Mouse (Mus musculus) heart, adult 2 months (tissue): ENCODE data around the gene Vmp1. TPM values are rescaled to one million over a fixed set of nuclear protein-coding genes. Genes with fewer than 3 reads are reported as not detected.

Experiments
- DNase-seq, 2 experiments: peaks; one replicate each; pipeline ENCODE4 v3.0.0; 2021
- H3K27ac ChIP-seq: fragments of 200-600 bp; 2 replicates; pipeline ENCODE4 v1.8.1; 2022
- H3K27me3 ChIP-seq: fragments of 200-500 bp; 2 replicates; pipeline ENCODE4 v1.6.1; 2012; ENCODE audit warnings: mild to moderate bottlenecking, low read length, inconsistent platforms, mixed read lengths; ENCODE audit not compliant: control insufficient read depth, insufficient read depth
- H3K36me3 ChIP-seq: fragments of 200-500 bp; 2 replicates; pipeline ENCODE4 v1.6.1; 2012; ENCODE audit warnings: low read length, inconsistent platforms; ENCODE audit not compliant: control insufficient read depth, insufficient read depth
- H3K4me1 ChIP-seq: fragments of 200-500 bp; 2 replicates; pipeline ENCODE4 v1.6.1; 2011; ENCODE audit warnings: low read length; ENCODE audit not compliant: control insufficient read depth, insufficient read depth
- H3K4me3 ChIP-seq: fragments of 200-600 bp; 2 replicates; pipeline ENCODE4 v1.8.1; 2022
- H3K79me2 ChIP-seq: fragments of 200-500 bp; replicated peaks from 2 replicates; pipeline ENCODE4 v1.6.1; 2012; ENCODE audit warnings: mild to moderate bottlenecking, inconsistent platforms, low read length, moderate library complexity, mixed read lengths; ENCODE audit not compliant: control insufficient read depth, insufficient read depth
- H3K9ac ChIP-seq: fragments of 200-500 bp; 2 replicates; pipeline ENCODE4 v1.6.1; 2012; ENCODE audit warnings: low read depth, mild to moderate bottlenecking, control low read depth, inconsistent platforms, low read length, mixed read lengths
- CTCF ChIP-seq: fragments of 200-600 bp; IDR thresholded peaks from 2 replicates; pipeline ENCODE4 v1.8.1; 2022; ENCODE audit warnings: antibody characterized with exemption, mild to moderate bottlenecking, moderate library complexity
- EP300 ChIP-seq: fragments of 200-500 bp; IDR thresholded peaks from 2 replicates; pipeline ENCODE4 v1.6.1; 2011; ENCODE audit warnings: low read depth, low read length, control low read depth; ENCODE audit not compliant: insufficient read depth
- POLR2A ChIP-seq: fragments of 200-500 bp; IDR thresholded peaks from 2 replicates; pipeline ENCODE4 v1.6.1; 2011; ENCODE audit warnings: mild to moderate bottlenecking, low read depth, low read length, control low read depth; ENCODE audit not compliant: insufficient read depth
- WGBS: fragments of 180-500 bp; shearing (Covaris S2); methylation state at CpG from one replicate; pipeline ENCODE4 v1.1.7; 2018; 5-methylcytosine and 5-hydroxymethylcytosine counted together
- intact Hi-C: fragments of 180-260 bp; cut with DNase I; formaldehyde crosslinking; loops from one replicate; pipeline ENCODE4 v1.15.1; 2025
- polyA plus RNA-seq: library from polyadenylated mRNA; depleted of rRNA; stranded (reverse); fragments of >200 nt; gene quantifications from 2 replicates; pipeline ENCODE4 v1.2.3, GENCODE M21; 2012
- total RNA-seq, 2 experiments: library from RNA; stranded (reverse); gene quantifications; 2 replicates each; pipeline ENCODE4 v1.2.3; 2021

The Vmp1 gene
- total and polyA plus RNA-seq, 3 experiments = 34.0 to 66.9 (median 58.2) TPM

DNA sequence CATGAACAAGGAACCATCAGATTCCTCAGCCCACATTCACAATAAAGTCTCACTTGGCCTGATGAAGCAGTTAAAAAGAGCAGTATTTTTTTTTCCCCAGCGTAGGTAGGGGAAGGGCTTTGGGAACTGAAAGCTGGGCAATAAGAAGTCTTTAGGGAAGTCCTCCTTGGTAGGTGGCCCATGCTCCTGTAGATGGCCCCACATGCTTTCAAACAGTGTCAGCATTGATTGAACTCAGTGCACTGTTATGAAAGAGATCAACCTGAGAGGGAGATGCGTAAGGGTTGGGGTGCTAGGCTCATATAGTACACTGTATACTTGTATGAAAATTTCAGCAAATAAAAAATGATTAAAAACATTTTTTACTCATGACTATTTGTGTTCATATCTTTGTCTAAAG lies 8.3 kb upstream of the Vmp1 start:
- no peaks in the 10 kb centered on the region; the same call in 1 of the 2 replicates for H3K36me3 ChIP-seq
- H3K27me3 ChIP-seq = no peaks in the 10 kb centered on the region
- no peak for TF ChIP-seq EP300
- DNase-seq = no peak
- no peaks in the 10 kb centered on the region for H3K4me1 ChIP-seq
- no peak overlapping the region for H3K27ac ChIP-seq
- no peak overlapping the region for H3K4me3 ChIP-seq
- WGBS = 82% methylated on average over 2 of the region's 2 CpGs
- intact Hi-C loops = no loop called here
- no peak overlapping the region for H3K9ac ChIP-seq
- H3K79me2 ChIP-seq = no peaks in the 10 kb centered on the region; the same call in 1 of the 2 replicates

DNA sequence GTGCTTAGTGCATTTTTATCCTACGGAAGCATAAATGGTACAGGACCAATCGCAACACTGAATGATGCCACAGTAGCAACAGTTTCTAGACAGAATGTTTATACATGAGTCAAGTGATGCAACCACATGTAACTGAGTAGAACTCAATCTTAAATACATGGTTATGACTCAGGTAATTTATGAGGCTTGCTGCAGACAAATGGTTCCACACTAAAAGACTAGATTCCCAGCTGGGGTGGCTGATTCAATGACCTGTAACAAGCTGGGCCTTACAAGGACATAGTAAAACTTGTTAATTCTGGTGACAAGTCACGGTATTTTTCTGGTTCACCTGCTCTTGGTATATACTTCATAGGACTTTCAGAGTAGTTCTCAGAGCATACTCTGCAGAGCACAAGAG lies 7.8 kb upstream of the Vmp1 start:
- Histone ChIP-seq H3K36me3 (no peaks in the 10 kb centered on the region), H3K4me1 (no peaks in the 10 kb centered on the region), H3K27ac (no peak overlapping the region), H3K79me2 (no peaks in the 10 kb centered on the region; the same call in 1 of the 2 replicates), H3K9ac (no peak overlapping the region), H3K27me3 (no peaks in the 10 kb centered on the region), H3K4me3 (no peak overlapping the region)
- DNase-seq = no peak
- intact Hi-C loops = no loop called here
- TF ChIP-seq EP300 = no peak
- no peak for TF ChIP-seq CTCF
- TF ChIP-seq POLR2A = no peak
- WGBS = 85% methylated on average over 3 of the region's 3 CpGs

DNA sequence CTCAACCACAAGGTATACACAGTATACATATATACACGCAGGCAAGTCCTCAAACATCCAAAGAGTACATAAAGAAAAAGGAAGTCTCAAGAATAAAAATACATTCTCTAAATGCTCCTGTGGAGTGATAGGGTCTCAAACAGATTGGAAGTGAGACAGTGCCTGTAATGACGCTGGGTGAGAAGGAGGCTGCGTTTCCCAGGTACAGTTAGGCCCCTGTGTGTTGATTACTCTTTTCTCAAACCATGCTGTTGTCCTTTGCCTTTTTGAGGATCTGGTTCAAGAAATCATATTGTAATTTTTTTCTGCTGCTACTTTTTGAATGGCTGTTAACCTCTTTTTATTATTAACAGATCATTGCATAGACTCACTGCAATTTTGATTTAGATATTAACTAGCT lies 6.7 kb upstream of the Vmp1 start:
- H3K27me3 ChIP-seq = no peaks in the 10 kb centered on the region
- no peak overlapping the region for H3K9ac ChIP-seq
- no peak for DNase-seq
- WGBS = 89% methylated on average over 3 of the region's 3 CpGs
- no peaks in the 10 kb centered on the region for H3K36me3 ChIP-seq
- TF ChIP-seq EP300 (no peak), CTCF (no peak), POLR2A (no peak)
- intact Hi-C loops = no loop called here
- no peak overlapping the region for H3K4me3 ChIP-seq
- no peaks in the 10 kb centered on the region; the same call in 1 of the 2 replicates for H3K79me2 ChIP-seq
- no peak overlapping the region for H3K27ac ChIP-seq
- peaks cover under 1% of the 10 kb centered on the region; the same call in 1 of the 2 replicates for H3K4me1 ChIP-seq

DNA sequence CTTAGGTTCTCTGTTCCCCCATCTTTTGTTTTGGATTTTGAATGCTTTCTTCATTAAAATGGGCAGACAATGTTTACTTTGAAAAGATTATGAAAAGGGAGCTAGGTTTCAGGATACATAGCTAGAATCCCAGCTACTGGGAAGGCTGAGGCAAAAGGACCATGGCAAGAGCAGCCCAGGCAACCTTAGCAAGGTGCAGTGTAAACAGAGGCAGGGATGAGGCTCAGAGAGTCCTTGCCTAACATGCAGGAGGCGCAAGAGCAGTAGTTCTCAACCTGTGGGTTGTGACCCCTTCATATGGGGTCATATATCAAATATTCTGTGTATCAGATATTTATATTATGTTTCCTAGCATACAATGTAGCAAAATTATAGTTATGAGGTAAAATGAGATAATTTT lies 1.7 kb upstream of the Vmp1 start:
- Histone ChIP-seq H3K79me2 (no peaks in the 10 kb centered on the region), H3K27me3 (no peaks in the 10 kb centered on the region), H3K4me1 (peaks cover 2% of the 10 kb centered on the region; the same call in 1 of the 2 replicates), H3K9ac (no peak overlapping the region), H3K27ac (no peak overlapping the region), H3K4me3 (no peak overlapping the region), H3K36me3 (peaks cover 5% of the 10 kb centered on the region)
- DNase-seq = no peak
- WGBS = 89% methylated on average over 1 of the region's 1 CpGs
- intact Hi-C loops = loop anchor here (10.0 kb wide), 1 partner anchor 319 kb away; no protein-coding TSS in a partner anchor
- TF ChIP-seq CTCF (no peak), EP300 (no peak), POLR2A (no peak)

DNA sequence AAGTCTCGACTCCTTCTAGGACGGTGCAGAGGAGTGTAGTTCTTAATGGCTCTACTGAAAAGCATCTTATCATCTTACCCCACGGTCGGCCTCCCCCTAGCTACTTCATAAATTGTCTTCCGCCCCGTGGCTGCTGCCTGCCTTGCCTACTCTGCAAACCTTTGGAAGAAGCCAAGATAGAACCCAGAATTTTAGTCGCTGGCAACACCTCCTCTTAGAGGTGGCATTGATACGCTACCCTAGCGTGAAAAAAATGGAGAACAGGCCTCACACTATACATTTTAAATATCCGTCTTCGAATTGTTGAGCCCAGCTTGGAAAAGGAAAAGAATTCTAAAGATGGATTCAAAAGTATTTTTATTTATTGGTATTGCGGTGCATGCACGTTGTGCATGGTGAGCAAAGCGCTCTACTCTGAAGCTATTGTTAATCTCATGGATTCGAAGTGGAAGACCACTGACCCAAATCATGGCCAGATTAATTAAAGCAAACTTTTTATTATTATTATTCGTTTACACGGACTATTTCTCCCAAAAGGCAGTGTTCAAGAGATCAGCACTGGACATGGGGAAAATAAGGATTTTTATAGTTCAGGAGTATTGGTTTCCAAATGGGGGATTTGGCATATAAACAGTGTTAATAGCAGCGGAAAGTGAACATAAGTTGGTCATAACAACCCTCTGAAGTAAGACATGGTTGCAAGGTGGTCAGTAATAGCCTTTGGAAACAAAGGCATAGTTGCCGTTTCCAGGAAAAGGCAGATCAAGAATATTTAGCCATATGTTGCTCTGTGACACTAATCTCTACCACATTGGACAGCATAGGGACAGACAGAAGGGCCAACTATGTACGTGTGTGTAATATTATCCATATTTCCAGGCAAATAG lies 733 bp upstream of the Vmp1 start:
- peak overlapping the region; percentile 95 for H3K27ac ChIP-seq
- peak overlapping the region; percentile 69 for H3K4me3 ChIP-seq
- peak overlapping the region; percentile 49 for H3K9ac ChIP-seq
- peaks cover 2% of the 10 kb centered on the region; the same call in 1 of the 2 replicates for H3K4me1 ChIP-seq
- intact Hi-C loops = loop anchor here (5.0 to 10.0 kb wide), 2 partner anchors 73 to 320 kb away; partner anchors contain the start of gene Cltc
- 4% methylated on average over 20 of the region's 20 CpGs for WGBS
- no peak for TF ChIP-seq CTCF
- no peak for TF ChIP-seq EP300
- TF ChIP-seq POLR2A = no peak
- no peak for DNase-seq
- no peaks in the 10 kb centered on the region for H3K27me3 ChIP-seq
- peaks cover 5% of the 10 kb centered on the region for H3K36me3 ChIP-seq
- H3K79me2 ChIP-seq = no peaks in the 10 kb centered on the region

DNA sequence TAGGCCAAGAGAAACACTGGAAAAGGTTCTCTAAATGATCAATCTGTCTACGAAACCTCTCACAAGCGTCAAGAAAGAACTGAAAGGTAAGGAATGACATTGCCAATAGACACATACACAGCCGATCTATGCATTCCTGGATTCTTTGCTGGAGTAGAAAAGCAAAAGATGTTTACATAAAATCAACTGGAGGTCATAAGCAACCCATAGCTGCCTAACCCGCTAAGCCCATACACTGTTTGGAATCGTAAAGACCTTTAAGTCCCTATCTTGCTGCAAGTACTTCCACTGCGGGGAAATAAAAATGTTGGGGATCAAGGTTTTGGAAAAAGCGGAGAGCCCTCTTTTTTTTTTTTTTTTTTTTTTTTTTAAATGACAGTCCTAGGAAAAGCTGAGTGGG lies 775 bp downstream of the Vmp1 start:
- Histone ChIP-seq H3K79me2 (no peaks in the 10 kb centered on the region), H3K4me3 (peak overlapping the region; percentile 69), H3K9ac (peak overlapping the region; percentile 82), H3K27me3 (no peaks in the 10 kb centered on the region), H3K36me3 (peaks cover 5% of the 10 kb centered on the region), H3K27ac (peak overlapping the region; percentile 95), H3K4me1 (peaks cover 2% of the 10 kb centered on the region; the same call in 1 of the 2 replicates)
- 29% methylated on average over 7 of the region's 7 CpGs for WGBS
- no peak for DNase-seq
- TF ChIP-seq EP300 (no peak), CTCF (no peak), POLR2A (no peak)
- intact Hi-C loops = loop anchor here (5.0 to 10.0 kb wide), 2 partner anchors 74 to 322 kb away; partner anchors contain the start of gene Cltc
